Mouse (Mus musculus): ENCODE data around the gene 1700025C18Rik.

DNA sequence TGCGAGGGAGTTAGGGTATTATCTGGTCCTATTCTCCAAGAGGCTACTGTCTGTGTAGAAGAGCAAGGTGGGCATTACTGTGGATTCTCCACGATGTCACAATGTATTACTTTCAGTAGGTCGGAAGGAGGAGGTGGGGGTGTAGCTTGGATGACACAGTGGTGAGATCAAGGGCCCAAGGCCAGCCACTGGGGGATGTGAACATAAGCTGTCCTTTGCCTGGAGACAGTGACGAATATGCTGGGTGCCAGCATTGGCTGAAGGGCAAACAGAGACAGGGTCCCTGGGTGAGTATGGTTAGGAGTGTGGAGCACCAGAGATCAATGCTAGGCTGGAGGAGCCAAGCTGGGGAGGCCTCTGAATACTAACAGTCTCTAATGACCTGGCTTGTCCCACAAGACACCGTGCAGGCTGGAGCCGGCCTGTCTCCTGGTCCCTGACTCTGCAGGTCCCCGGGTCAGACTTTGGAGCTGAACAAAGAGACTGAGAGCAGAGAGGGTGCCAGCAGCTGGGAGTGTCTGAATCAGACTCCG lies 949 bp upstream of the 1700025C18Rik start:
- TF ChIP-seq CTCF (IDR thresholded peaks at IDR 0.05; ENCODE audit: low read depth, low read length) (no peak), POLR2A (IDR thresholded peaks at IDR 0.05; ENCODE audit: extremely low read depth, insufficient read depth, low read length) (no peak)

All from liver, adult 2 months (tissue).